Mouse (Mus musculus) heart, embryonic 10.5 days (tissue): ENCODE measurements around the gene Gm17651. TPM values are rescaled to one million over a fixed set of nuclear protein-coding genes. Genes with fewer than 3 reads are reported as not detected.

Experiments
- DNase-seq: peaks from one replicate; pipeline ENCODE4 v3.0.0-alpha.2; 2017; ENCODE audit warnings: low spot score
- H3K27ac ChIP-seq: fragments of 300-500 bp; sonication (generic); 2 replicates; pipeline ENCODE4 v1.5.1; 2016; ENCODE audit warnings: mild to moderate bottlenecking
- H3K27me3 ChIP-seq: fragments of 300-500 bp; sonication (generic); 2 replicates; pipeline ENCODE4 v1.6.1; 2016; ENCODE audit warnings: mild to moderate bottlenecking; ENCODE audit not compliant: poor library complexity, insufficient read depth, severe bottlenecking
- H3K36me3 ChIP-seq: fragments of 300-500 bp; sonication (generic); 2 replicates; pipeline ENCODE4 v1.6.1; 2016; ENCODE audit warnings: mild to moderate bottlenecking, moderate library complexity
- H3K4me1 ChIP-seq: fragments of 300-500 bp; sonication (generic); 2 replicates; pipeline ENCODE4 v1.6.1; 2016; ENCODE audit warnings: mild to moderate bottlenecking
- H3K4me3 ChIP-seq: fragments of 300-500 bp; sonication (generic); 2 replicates; pipeline ENCODE4 v1.5.1; 2016; ENCODE audit warnings: mild to moderate bottlenecking, moderate library complexity
- H3K9me3 ChIP-seq: fragments of 300-500 bp; sonication (generic); 2 replicates; pipeline ENCODE4 v1.6.1; 2016; ENCODE audit warnings: mild to moderate bottlenecking, moderate library complexity
- WGBS: fragments of 180-500 bp; shearing (Covaris S2); methylation state at CpG from one replicate; pipeline ENCODE4 v1.1.7; 2016; 5-methylcytosine and 5-hydroxymethylcytosine counted together
- polyA plus RNA-seq: library from polyadenylated mRNA; unstranded; fragments of >200 nt; fragmentation: Nextera tagmentation; extraction: Ambion mirVana; gene quantifications from 2 replicates; pipeline ENCODE4 v1.2.1, GENCODE M21; 2016

Gene Gm17651
- not detected in 2 replicates for polyA plus RNA-seq

DNA sequence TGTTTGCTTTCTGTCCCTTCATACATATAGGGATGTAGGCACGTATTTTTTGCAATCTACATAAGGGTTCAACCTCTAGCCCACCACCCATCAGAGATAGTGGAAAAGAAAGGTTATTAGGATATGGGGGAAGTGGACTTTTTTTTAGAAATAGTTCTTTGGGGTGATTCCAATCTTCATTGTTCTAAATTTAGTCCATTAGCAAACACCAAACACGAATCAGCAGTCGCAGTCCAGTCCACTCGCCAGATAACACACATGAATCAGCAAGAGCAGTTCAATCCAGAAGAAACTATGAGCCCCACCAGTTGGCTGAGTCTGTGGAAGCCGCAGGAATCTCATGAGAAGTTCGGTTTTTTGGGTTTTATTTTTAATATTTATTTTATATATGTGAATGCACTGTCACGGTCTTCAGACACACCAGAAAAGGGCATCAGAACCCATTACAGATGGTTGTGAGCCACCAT is at the start of gene Gm17651:
Gene Gm17651 (minus strand): TSS at position 51 of the 467 bp plus-strand sequence.
- WGBS = 82% methylated on average over 7 of the region's 7 CpGs
- H3K4me1 ChIP-seq = peaks cover 15% of the 10 kb centered on the region
- H3K36me3 ChIP-seq = peaks cover 18% of the 10 kb centered on the region
- DNase-seq = no peak
- no peak within 1 kb of the TSS for H3K27ac ChIP-seq
- no peak within 1 kb of the TSS for H3K4me3 ChIP-seq
- no peaks in the 10 kb centered on the region for H3K9me3 ChIP-seq
- no peaks in the 10 kb centered on the region for H3K27me3 ChIP-seq

DNA sequence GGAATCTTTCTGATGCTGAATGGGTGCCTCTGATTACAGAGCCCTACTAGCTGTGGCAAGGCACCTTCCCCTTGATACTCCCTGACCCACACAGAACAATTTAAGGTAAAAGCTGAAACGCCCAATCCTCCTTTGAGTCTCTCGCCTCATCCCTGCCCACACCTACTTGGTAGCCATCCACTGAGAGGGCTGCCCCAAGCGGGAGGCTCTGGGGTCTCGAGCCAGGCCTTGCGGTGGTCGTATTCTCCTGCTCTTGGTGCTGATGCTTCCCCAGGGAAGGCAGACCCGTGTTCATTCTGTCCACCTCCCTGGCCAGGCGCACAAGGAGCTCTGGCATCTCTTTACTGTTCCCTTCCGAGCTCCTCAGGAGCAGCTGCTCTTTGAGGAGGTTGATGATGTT is 44.6 kb upstream of the Gm17651 start:
- no peaks in the 10 kb centered on the region for H3K9me3 ChIP-seq
- H3K4me3 ChIP-seq = no peak overlapping the region
- H3K27ac ChIP-seq = no peak overlapping the region
- peak; percentile 66 for DNase-seq
- no peaks in the 10 kb centered on the region for H3K27me3 ChIP-seq
- H3K36me3 ChIP-seq = peaks cover 91% of the 10 kb centered on the region
- WGBS = 82% methylated on average over 9 of the region's 9 CpGs
- H3K4me1 ChIP-seq = no peaks in the 10 kb centered on the region

- Histone ChIP-seq H3K9me3 (no peaks in the 10 kb centered on the region), H3K27ac (no peak overlapping the region), H3K27me3 (no peaks in the 10 kb centered on the region), H3K4me1 (no peaks in the 10 kb centered on the region), H3K36me3 (peaks cover 86% of the 10 kb centered on the region), H3K4me3 (no peak overlapping the region)
- WGBS = 71% methylated on average over 1 of the region's 1 CpGs
- peak; percentile 28 for DNase-seq
Observed at GRCm38 (mm10) chr3:97715922-97716321, 41.4 kb upstream of the Gm17651 start.

GRCm38 (mm10) chr3:97710881-97711280 is 36.4 kb upstream of the Gm17651 start:
- no peak overlapping the region for H3K4me3 ChIP-seq
- no peaks in the 10 kb centered on the region for H3K9me3 ChIP-seq
- 63% methylated on average over 5 of the region's 5 CpGs for WGBS
- DNase-seq = peak; percentile 60
- peaks cover 84% of the 10 kb centered on the region for H3K36me3 ChIP-seq
- no peaks in the 10 kb centered on the region for H3K27me3 ChIP-seq
- no peak overlapping the region for H3K27ac ChIP-seq
- H3K4me1 ChIP-seq = no peaks in the 10 kb centered on the region

- Histone ChIP-seq H3K27me3 (no peaks in the 10 kb centered on the region), H3K9me3 (no peaks in the 10 kb centered on the region), H3K27ac (no peak overlapping the region), H3K4me1 (no peaks in the 10 kb centered on the region), H3K36me3 (peaks cover 84% of the 10 kb centered on the region), H3K4me3 (no peak overlapping the region)
- DNase-seq = peak; percentile 52
- 89% methylated on average over 11 of the region's 11 CpGs for whole genome bisulfite sequencing
Observed at GRCm38 (mm10) chr3:97710134-97710533, 35.6 kb upstream of the Gm17651 start.

DNA sequence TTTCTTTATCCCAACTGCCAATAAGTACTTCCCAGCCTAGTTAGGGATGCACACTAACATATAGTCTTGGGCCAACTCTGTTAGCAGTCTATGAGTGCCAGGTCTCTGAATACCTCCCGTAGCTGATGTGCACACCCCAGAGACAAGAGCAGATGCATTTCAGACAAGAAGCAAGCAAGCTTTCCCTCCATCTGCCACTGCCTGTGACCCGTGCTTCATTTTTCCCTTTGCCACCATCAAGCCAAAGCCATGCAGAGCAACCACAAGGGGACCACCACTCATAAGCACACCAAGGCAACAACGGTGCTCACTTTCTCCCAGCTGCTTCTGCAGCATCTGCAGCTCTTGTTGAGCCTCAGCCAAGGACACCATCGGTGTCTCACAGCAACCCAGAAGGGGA is 32.1 kb upstream of the Gm17651 start:
- Histone ChIP-seq H3K9me3 (no peaks in the 10 kb centered on the region), H3K4me1 (no peaks in the 10 kb centered on the region), H3K27ac (no peak overlapping the region), H3K36me3 (peaks cover 86% of the 10 kb centered on the region), H3K4me3 (no peak overlapping the region), H3K27me3 (no peaks in the 10 kb centered on the region)
- peak; percentile 61 for DNase-seq
- 88% methylated on average over 4 of the region's 4 CpGs for WGBS

DNA sequence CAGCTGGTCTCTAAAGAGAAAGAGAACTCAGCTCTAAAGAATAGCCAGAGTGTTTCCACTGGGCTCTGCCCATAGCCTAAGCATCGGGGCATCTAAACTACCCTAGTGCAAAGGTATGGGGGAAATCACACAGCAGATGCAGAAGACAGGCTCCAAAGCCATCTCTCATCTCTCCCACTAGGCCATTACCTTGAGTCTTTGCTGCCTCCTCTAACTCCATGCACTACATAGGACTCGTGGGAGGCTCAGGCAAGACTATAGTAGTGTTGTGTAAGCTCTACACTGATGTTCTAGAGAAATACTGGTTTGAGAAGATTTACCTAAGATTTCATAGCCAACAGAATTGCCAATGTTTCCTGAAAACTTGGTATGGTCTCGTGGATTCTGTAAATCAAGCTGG is 31.0 kb upstream of the Gm17651 start:
- Histone ChIP-seq H3K27ac (no peak overlapping the region), H3K4me3 (no peak overlapping the region), H3K27me3 (no peaks in the 10 kb centered on the region), H3K4me1 (no peaks in the 10 kb centered on the region), H3K36me3 (peaks cover 84% of the 10 kb centered on the region), H3K9me3 (no peaks in the 10 kb centered on the region)
- peak; percentile 24 for DNase-seq
- 83% methylated on average over 3 of the region's 3 CpGs for WGBS

DNA sequence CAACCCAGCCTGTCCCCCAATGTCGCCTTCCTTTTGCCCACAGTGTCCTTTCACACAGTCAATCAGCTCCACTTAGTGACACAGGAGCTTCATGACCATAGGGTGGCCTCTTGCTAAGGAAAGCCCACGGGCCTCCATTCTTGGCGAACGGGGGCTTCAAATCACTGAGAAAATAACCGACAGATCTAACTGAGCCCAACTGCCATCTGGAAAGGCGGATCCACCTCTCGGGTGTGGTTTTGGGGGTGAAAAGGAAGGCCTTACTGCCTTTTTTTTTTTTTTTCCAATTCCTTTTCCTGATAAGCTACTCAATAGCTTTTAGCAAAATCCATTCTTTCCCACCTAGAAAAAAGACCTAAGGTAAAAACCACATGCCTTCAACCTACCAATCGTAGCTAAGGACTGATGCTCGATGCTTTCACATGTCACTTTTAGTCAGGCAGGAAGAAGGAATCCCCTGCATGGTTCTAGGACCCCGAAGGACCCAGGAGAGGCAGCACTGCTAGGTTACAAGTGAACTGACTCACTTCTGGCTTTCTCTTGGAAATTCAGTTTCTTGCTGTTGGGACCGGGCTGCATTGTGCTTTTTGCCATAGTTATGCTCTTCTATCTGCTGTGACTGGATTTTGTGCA is 28.1 kb upstream of the Gm17651 start:
- H3K36me3 ChIP-seq = peaks cover 79% of the 10 kb centered on the region
- H3K9me3 ChIP-seq = no peaks in the 10 kb centered on the region
- DNase-seq = no peak
- no peaks in the 10 kb centered on the region for H3K4me1 ChIP-seq
- WGBS = 88% methylated on average over 11 of the region's 11 CpGs
- H3K27ac ChIP-seq = no peak overlapping the region
- no peaks in the 10 kb centered on the region for H3K27me3 ChIP-seq
- no peak overlapping the region for H3K4me3 ChIP-seq

GRCm38 (mm10) chr3:97701198-97701597 is 26.7 kb upstream of the Gm17651 start:
- no peak for DNase-seq
- no peaks in the 10 kb centered on the region for H3K9me3 ChIP-seq
- H3K4me1 ChIP-seq = no peaks in the 10 kb centered on the region
- 68% methylated on average over 3 of the region's 3 CpGs for WGBS
- H3K27ac ChIP-seq = no peak overlapping the region
- peaks cover 78% of the 10 kb centered on the region for H3K36me3 ChIP-seq
- no peaks in the 10 kb centered on the region for H3K27me3 ChIP-seq
- H3K4me3 ChIP-seq = no peak overlapping the region

- Histone ChIP-seq H3K27ac (no peak overlapping the region), H3K27me3 (no peaks in the 10 kb centered on the region), H3K4me3 (no peak overlapping the region), H3K4me1 (no peaks in the 10 kb centered on the region), H3K9me3 (no peaks in the 10 kb centered on the region), H3K36me3 (peaks cover 86% of the 10 kb centered on the region)
- 71% methylated on average over 3 of the region's 3 CpGs for WGBS
- DNase-seq = no peak
Observed at GRCm38 (mm10) chr3:97699061-97699460, 24.6 kb upstream of the Gm17651 start.

DNA sequence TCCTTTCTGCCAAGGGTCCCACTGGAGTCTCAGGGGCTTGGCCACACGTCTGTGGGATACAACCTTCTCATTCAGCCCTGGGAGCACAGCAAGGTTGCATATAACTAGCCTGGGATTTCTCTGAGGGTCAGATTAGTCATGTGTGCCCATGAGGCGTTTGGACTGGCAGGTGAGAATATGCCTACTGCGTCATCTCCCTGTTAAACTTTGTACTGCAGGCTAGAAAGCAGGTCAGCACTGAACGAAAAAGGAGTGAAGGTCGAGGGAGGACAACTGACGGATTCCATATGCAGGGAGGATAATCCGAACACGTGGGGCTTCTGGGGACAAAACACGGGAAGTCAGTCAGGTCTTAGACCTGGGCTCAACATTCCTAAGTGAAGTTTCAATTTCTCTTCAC is 22.8 kb upstream of the Gm17651 start:
- H3K27ac ChIP-seq = no peak overlapping the region
- H3K4me1 ChIP-seq = peaks cover 3% of the 10 kb centered on the region
- 78% methylated on average over 9 of the region's 9 CpGs for WGBS
- peaks cover 84% of the 10 kb centered on the region for H3K36me3 ChIP-seq
- no peaks in the 10 kb centered on the region for H3K9me3 ChIP-seq
- no peaks in the 10 kb centered on the region for H3K27me3 ChIP-seq
- no peak overlapping the region for H3K4me3 ChIP-seq
- DNase-seq = no peak

- Histone ChIP-seq H3K4me3 (no peak overlapping the region), H3K4me1 (peaks cover 7% of the 10 kb centered on the region), H3K27ac (no peak overlapping the region), H3K9me3 (no peaks in the 10 kb centered on the region), H3K27me3 (no peaks in the 10 kb centered on the region), H3K36me3 (peaks cover 84% of the 10 kb centered on the region)
- no peak for DNase-seq
- 76% methylated on average over 9 of the region's 9 CpGs for WGBS
Observed at GRCm38 (mm10) chr3:97696866-97697265, 22.4 kb upstream of the Gm17651 start.

DNA sequence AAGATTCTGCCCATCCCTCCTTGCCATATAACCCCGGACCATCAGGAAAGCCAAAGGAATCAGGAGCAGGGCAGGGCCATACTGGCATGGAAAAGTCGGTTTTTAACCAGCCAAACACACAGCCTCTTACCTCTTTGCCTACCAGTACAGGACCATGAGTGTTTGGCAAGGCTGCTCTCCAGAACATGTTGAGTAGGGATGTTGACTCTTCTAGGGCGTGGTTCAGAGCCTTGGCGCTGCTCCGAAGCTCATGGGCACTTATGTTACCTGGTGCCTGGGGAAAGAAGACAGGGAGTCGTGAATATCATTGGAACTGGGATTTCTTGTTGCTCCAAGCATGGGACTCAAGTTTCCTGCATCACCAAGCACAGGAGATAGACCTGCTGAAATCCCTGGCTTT is 19.3 kb upstream of the Gm17651 start:
- Histone ChIP-seq H3K4me1 (peaks cover 26% of the 10 kb centered on the region), H3K27me3 (no peaks in the 10 kb centered on the region), H3K9me3 (no peaks in the 10 kb centered on the region), H3K36me3 (peaks cover 85% of the 10 kb centered on the region), H3K27ac (no peak overlapping the region), H3K4me3 (no peak overlapping the region)
- DNase-seq = no peak
- WGBS = 89% methylated on average over 6 of the region's 6 CpGs
